Mouse (Mus musculus): ENCODE results near the gene Serpina11. TPM values are rescaled to one million over a fixed set of nuclear protein-coding genes. Genes with fewer than 3 reads are reported as not detected.

The Serpina11 gene
- polyA plus RNA-seq, 1 experiment from 2014 or later: not detected

GRCm38 (mm10) chr12:103981646-103982360 is 8.0 kb downstream of the Serpina11 start:
- Histone ChIP-seq H3K27me3 (replicated peaks; ENCODE audit: control insufficient read depth, insufficient read depth, low read length) (no peaks in the 10 kb centered on the region), H3K4me1 (ENCODE audit: control insufficient read depth, insufficient read depth, low read length) (no peaks in the 10 kb centered on the region), H3K27ac (replicated peaks; ENCODE audit: low read depth, low read length) (no peak overlapping the region), H3K36me3 (ENCODE audit: control insufficient read depth, insufficient read depth, low read length) (no peaks in the 10 kb centered on the region), H3K9ac (ENCODE audit: low read depth, low read length) (no peak overlapping the region), H3K9me3 (ENCODE audit: control insufficient read depth, low read length) (no peaks in the 10 kb centered on the region), H3K4me3 (ENCODE audit: low read depth, low read length) (no peak overlapping the region), H3K4me2 (ENCODE audit: low read depth, low read length) (no peak overlapping the region)
- DNase-seq (ENCODE audit: low spot score): no peak
- no peak for ATAC-seq (ENCODE audit: low read depth)
- 70% methylated on average over 7 of the region's 7 CpGs for WGBS

- 88% methylated on average over 10 of the region's 10 CpGs for WGBS
- H3K4me3 ChIP-seq (ENCODE audit: low read depth, low read length): no peak overlapping the region
Observed at GRCm38 (mm10) chr12:103978294-103978693, 11.5 kb downstream of the Serpina11 start.

GRCm38 (mm10) chr12:103977846-103978245 is 11.9 kb downstream of the Serpina11 start:
- DNase-seq (ENCODE audit: low spot score) (no peak), ATAC-seq (ENCODE audit: low read depth) (no peak)
- 31% methylated on average over 5 of the region's 5 CpGs for WGBS
- Histone ChIP-seq H3K9me3 (ENCODE audit: control insufficient read depth, low read length) (no peaks in the 10 kb centered on the region), H3K27me3 (replicated peaks; ENCODE audit: control insufficient read depth, insufficient read depth, low read length) (no peaks in the 10 kb centered on the region), H3K4me2 (ENCODE audit: low read depth, low read length) (no peak overlapping the region), H3K4me3 (ENCODE audit: low read depth, low read length) (no peak overlapping the region), H3K4me1 (ENCODE audit: control insufficient read depth, insufficient read depth, low read length) (no peaks in the 10 kb centered on the region), H3K36me3 (ENCODE audit: control insufficient read depth, insufficient read depth, low read length) (no peaks in the 10 kb centered on the region), H3K27ac (replicated peaks; ENCODE audit: low read depth, low read length) (no peak overlapping the region), H3K9ac (ENCODE audit: low read depth, low read length) (no peak overlapping the region)

More at GRCm38 (mm10) chr12:103978294-103978693, 11.5 kb downstream of the Serpina11 start:
- H3K27me3 ChIP-seq (replicated peaks; ENCODE audit: control insufficient read depth, insufficient read depth, low read length): no peaks in the 10 kb centered on the region
- H3K9ac ChIP-seq (ENCODE audit: low read depth, low read length): no peak overlapping the region
- no peak for DNase-seq (ENCODE audit: low spot score)
- H3K4me2 ChIP-seq (ENCODE audit: low read depth, low read length): no peak overlapping the region
- H3K4me1 ChIP-seq (ENCODE audit: control insufficient read depth, insufficient read depth, low read length): no peaks in the 10 kb centered on the region
- ATAC-seq (ENCODE audit: low read depth): no peak
- no peaks in the 10 kb centered on the region for H3K9me3 ChIP-seq (ENCODE audit: control insufficient read depth, low read length)
- no peaks in the 10 kb centered on the region for H3K36me3 ChIP-seq (ENCODE audit: control insufficient read depth, insufficient read depth, low read length)
- no peak overlapping the region for H3K27ac ChIP-seq (replicated peaks; ENCODE audit: low read depth, low read length)

- no peaks in the 10 kb centered on the region for H3K4me1 ChIP-seq (ENCODE audit: control insufficient read depth, insufficient read depth, low read length)
- H3K27ac ChIP-seq (replicated peaks; ENCODE audit: low read depth, low read length): no peak overlapping the region
- no peaks in the 10 kb centered on the region for H3K9me3 ChIP-seq (ENCODE audit: control insufficient read depth, low read length)
- DNase-seq (ENCODE audit: low spot score): no peak
- no peak overlapping the region for H3K4me2 ChIP-seq (ENCODE audit: low read depth, low read length)
- ATAC-seq (ENCODE audit: low read depth): no peak
- 71% methylated on average over 3 of the region's 3 CpGs for WGBS
- H3K4me3 ChIP-seq (ENCODE audit: low read depth, low read length): no peak overlapping the region
- H3K27me3 ChIP-seq (replicated peaks; ENCODE audit: control insufficient read depth, insufficient read depth, low read length): no peaks in the 10 kb centered on the region
- H3K9ac ChIP-seq (ENCODE audit: low read depth, low read length): no peak overlapping the region
- H3K36me3 ChIP-seq (ENCODE audit: control insufficient read depth, insufficient read depth, low read length): no peaks in the 10 kb centered on the region
Observed at GRCm38 (mm10) chr12:103977060-103977459, 12.7 kb downstream of the Serpina11 start.

- Histone ChIP-seq H3K9me3 (ENCODE audit: control insufficient read depth, low read length) (no peaks in the 10 kb centered on the region), H3K27ac (replicated peaks; ENCODE audit: low read depth, low read length) (no peak overlapping the region), H3K4me1 (ENCODE audit: control insufficient read depth, insufficient read depth, low read length) (no peaks in the 10 kb centered on the region), H3K27me3 (replicated peaks; ENCODE audit: control insufficient read depth, insufficient read depth, low read length) (no peaks in the 10 kb centered on the region), H3K9ac (ENCODE audit: low read depth, low read length) (no peak overlapping the region), H3K36me3 (ENCODE audit: control insufficient read depth, insufficient read depth, low read length) (no peaks in the 10 kb centered on the region), H3K4me2 (ENCODE audit: low read depth, low read length) (no peak overlapping the region), H3K4me3 (ENCODE audit: low read depth, low read length) (no peak overlapping the region)
- ATAC-seq (ENCODE audit: low read depth) (no peak), DNase-seq (ENCODE audit: low spot score) (no peak)
- 90% methylated on average over 4 of the region's 4 CpGs for WGBS
Observed at GRCm38 (mm10) chr12:103971080-103971479, 18.7 kb downstream of the Serpina11 start.

GRCm38 (mm10) chr12:103969577-103970116 is 20.1 kb downstream of the Serpina11 start:
- Histone ChIP-seq H3K4me2 (ENCODE audit: low read depth, low read length) (no peak overlapping the region), H3K27me3 (replicated peaks; ENCODE audit: control insufficient read depth, insufficient read depth, low read length) (no peaks in the 10 kb centered on the region), H3K27ac (replicated peaks; ENCODE audit: low read depth, low read length) (no peak overlapping the region), H3K4me3 (ENCODE audit: low read depth, low read length) (no peak overlapping the region), H3K9ac (ENCODE audit: low read depth, low read length) (no peak overlapping the region), H3K36me3 (ENCODE audit: control insufficient read depth, insufficient read depth, low read length) (no peaks in the 10 kb centered on the region), H3K4me1 (ENCODE audit: control insufficient read depth, insufficient read depth, low read length) (no peaks in the 10 kb centered on the region), H3K9me3 (ENCODE audit: control insufficient read depth, low read length) (no peaks in the 10 kb centered on the region)
- no peak for ATAC-seq (ENCODE audit: low read depth)
- 87% methylated on average over 9 of the region's 9 CpGs for WGBS
- DNase-seq (ENCODE audit: low spot score): no peak

GRCm38 (mm10) chr12:103966761-103967160 is 23.0 kb downstream of the Serpina11 start:
- H3K4me1 ChIP-seq (ENCODE audit: control insufficient read depth, insufficient read depth, low read length): no peaks in the 10 kb centered on the region
- no peak overlapping the region for H3K9ac ChIP-seq (ENCODE audit: low read depth, low read length)
- no peaks in the 10 kb centered on the region for H3K9me3 ChIP-seq (ENCODE audit: control insufficient read depth, low read length)
- no peak overlapping the region for H3K4me2 ChIP-seq (ENCODE audit: low read depth, low read length)
- no peaks in the 10 kb centered on the region for H3K27me3 ChIP-seq (replicated peaks; ENCODE audit: control insufficient read depth, insufficient read depth, low read length)
- WGBS: 49% methylated on average over 3 of the region's 3 CpGs
- no peaks in the 10 kb centered on the region for H3K36me3 ChIP-seq (ENCODE audit: control insufficient read depth, insufficient read depth, low read length)
- H3K27ac ChIP-seq (replicated peaks; ENCODE audit: low read depth, low read length): no peak overlapping the region
- DNase-seq (ENCODE audit: low spot score) (no peak), ATAC-seq (ENCODE audit: low read depth) (no peak)
- H3K4me3 ChIP-seq (ENCODE audit: low read depth, low read length): no peak overlapping the region

- H3K4me2 ChIP-seq (ENCODE audit: low read depth, low read length): no peak overlapping the region
- H3K9me3 ChIP-seq (ENCODE audit: control insufficient read depth, low read length): no peaks in the 10 kb centered on the region
- H3K9ac ChIP-seq (ENCODE audit: low read depth, low read length): no peak overlapping the region
- H3K36me3 ChIP-seq (ENCODE audit: control insufficient read depth, insufficient read depth, low read length): no peaks in the 10 kb centered on the region
- H3K4me1 ChIP-seq (ENCODE audit: control insufficient read depth, insufficient read depth, low read length): no peaks in the 10 kb centered on the region
- whole genome bisulfite sequencing: 86% methylated on average over 4 of the region's 4 CpGs
- H3K4me3 ChIP-seq (ENCODE audit: low read depth, low read length): no peak overlapping the region
- no peak for DNase-seq (ENCODE audit: low spot score)
- no peak overlapping the region for H3K27ac ChIP-seq (replicated peaks; ENCODE audit: low read depth, low read length)
- no peak for ATAC-seq (ENCODE audit: low read depth)
- H3K27me3 ChIP-seq (replicated peaks; ENCODE audit: control insufficient read depth, insufficient read depth, low read length): no peaks in the 10 kb centered on the region
Observed at GRCm38 (mm10) chr12:103963288-103963687, 26.5 kb downstream of the Serpina11 start.

- no peak overlapping the region for H3K27ac ChIP-seq (replicated peaks; ENCODE audit: low read depth, low read length)
- H3K4me2 ChIP-seq (ENCODE audit: low read depth, low read length): no peak overlapping the region
- WGBS: 74% methylated on average over 8 of the region's 8 CpGs
- ATAC-seq (ENCODE audit: low read depth) (no peak), DNase-seq (ENCODE audit: low spot score) (no peak)
- H3K36me3 ChIP-seq (ENCODE audit: control insufficient read depth, insufficient read depth, low read length): no peaks in the 10 kb centered on the region
- H3K4me1 ChIP-seq (ENCODE audit: control insufficient read depth, insufficient read depth, low read length): no peaks in the 10 kb centered on the region
- no peaks in the 10 kb centered on the region for H3K9me3 ChIP-seq (ENCODE audit: control insufficient read depth, low read length)
- no peak overlapping the region for H3K4me3 ChIP-seq (ENCODE audit: low read depth, low read length)
- H3K9ac ChIP-seq (ENCODE audit: low read depth, low read length): no peak overlapping the region
- no peaks in the 10 kb centered on the region for H3K27me3 ChIP-seq (replicated peaks; ENCODE audit: control insufficient read depth, insufficient read depth, low read length)
Observed at GRCm38 (mm10) chr12:103962860-103963259, 26.9 kb downstream of the Serpina11 start.
